In the genomic region with DNA sequence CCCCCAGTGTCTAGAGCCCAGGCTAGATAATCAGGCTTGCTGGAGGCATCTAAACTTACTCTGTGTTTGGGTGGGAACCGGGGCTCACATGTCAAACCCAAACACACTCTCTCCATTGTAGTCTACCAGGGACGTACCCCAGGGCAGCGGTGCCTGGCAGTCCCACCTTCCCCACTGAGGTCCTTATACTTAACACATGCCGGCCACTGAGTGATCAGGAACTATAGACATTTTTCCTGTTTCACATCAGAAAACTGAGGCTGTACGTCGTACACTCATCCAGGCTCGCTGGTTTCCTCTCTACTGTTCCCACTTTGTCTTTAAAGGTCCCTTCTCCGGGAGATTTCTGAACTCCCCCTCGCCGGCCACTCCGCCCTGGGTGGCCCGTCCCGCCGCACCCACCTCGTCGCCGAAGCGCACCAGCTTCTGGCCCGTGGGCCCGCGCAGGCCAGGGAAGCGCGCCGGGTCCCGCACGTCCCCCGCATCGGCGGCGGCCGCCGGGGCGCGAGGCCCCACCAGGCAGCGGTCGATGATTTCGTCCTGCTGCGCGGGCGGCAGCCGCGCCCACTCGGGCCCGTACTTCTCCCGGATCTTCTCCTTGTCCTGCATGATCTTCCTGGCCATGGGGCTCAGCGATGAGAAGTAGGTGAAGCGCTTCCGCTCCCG, we compare ENCODE assay signal across 8 mouse cellular contexts. TPM values are rescaled to one million over a fixed set of nuclear protein-coding genes. Genes with fewer than 3 reads are reported as not detected.
DNase-seq lines count a peak whose midpoint lies in the region; ATAC-seq and TF ChIP-seq lines count a peak whose summit lies in the region.

No protein-coding gene starts in this region.

- H3K9me3 ChIP-seq in G1E (replicated peaks): no peaks in the 10 kb centered on the region
- H3K9me3 ChIP-seq in embryonic facial prominence, embryonic 14.5 days (ENCODE audit: control insufficient read depth, low read length): no peaks in the 10 kb centered on the region
- no peaks in the 10 kb centered on the region for H3K9me3 ChIP-seq in hindbrain, embryonic 16.5 days (ENCODE audit: control insufficient read depth, low read length)
- no peaks in the 10 kb centered on the region for H3K9me3 ChIP-seq in midbrain, embryonic 12.5 days

- H3K36me3 ChIP-seq in kidney, adult 2 months (ENCODE audit: control insufficient read depth, insufficient read depth, low read length): no peaks in the 10 kb centered on the region
- peaks cover 29% of the 10 kb centered on the region for H3K36me3 ChIP-seq in G1E (replicated peaks)
- H3K36me3 ChIP-seq in embryonic facial prominence, embryonic 14.5 days (ENCODE audit: control insufficient read depth, insufficient read depth, low read length): no peaks in the 10 kb centered on the region
- H3K36me3 ChIP-seq in hindbrain, embryonic 16.5 days (ENCODE audit: control insufficient read depth, insufficient read depth, low read length): no peaks in the 10 kb centered on the region
- no peaks in the 10 kb centered on the region for H3K36me3 ChIP-seq in midbrain, embryonic 12.5 days

- under 1% methylated on average over 49 of the region's 49 CpGs for WGBS in kidney, adult 2 months
- under 1% methylated on average over 32 of the region's 49 CpGs for WGBS in embryonic facial prominence, embryonic 14.5 days
- WGBS in hindbrain, embryonic 16.5 days: under 1% methylated on average over 37 of the region's 49 CpGs
- WGBS in midbrain, embryonic 12.5 days: under 1% methylated on average over 49 of the region's 49 CpGs

- no peak for TF ChIP-seq CTCF in kidney, adult 2 months (conservative IDR thresholded peaks at IDR 0.05; ENCODE audit: insufficient read depth, insufficient read length, low read depth, low read length)
- TF ChIP-seq CTCF in G1E (IDR thresholded peaks at IDR 0.05; ENCODE audit: low read depth, low read length): no peak

- no peak for TF ChIP-seq POLR2A in kidney, adult 2 months (IDR thresholded peaks at IDR 0.05; ENCODE audit: low read depth, low read length)

- no peak for DNase-seq in kidney, adult 2 months
- no peak for DNase-seq in kidney, postnatal 25 days
- DNase-seq in G1E (ENCODE audit: low spot score): peak; percentile 18
- no peak for DNase-seq in embryonic facial prominence, embryonic 14.5 days (ENCODE audit: low spot score)
- no peak for DNase-seq in layer of hippocampus, postnatal 25 days (ENCODE audit: extremely low spot score in 1 of 2, low spot score in 1 of 2)
- DNase-seq in spleen, postnatal 36 days (ENCODE audit: low spot score in 2 of 2): no peak

- 0 out of 2 replicates have a peak, but pooled peaks have one; percentile 15 for ATAC-seq in G1E (ENCODE audit: extremely low read depth, insufficient number of reproducible peaks, low FRiP score, poor library complexity, severe bottlenecking)
- peak; percentile 58 for ATAC-seq in embryonic facial prominence, embryonic 14.5 days (ENCODE audit: low read depth)
- peak; percentile 37; the same call in 1 of the 2 replicates for ATAC-seq in hindbrain, embryonic 16.5 days
- ATAC-seq in midbrain, embryonic 12.5 days (ENCODE audit: low FRiP score, low read depth): peak; percentile 66

- peak overlapping the region; percentile 69 for H3K4me2 ChIP-seq in embryonic facial prominence, embryonic 14.5 days (ENCODE audit: low read depth, low read length)
- peak overlapping the region; percentile 90 for H3K4me2 ChIP-seq in hindbrain, embryonic 16.5 days (ENCODE audit: low read length)
- H3K4me2 ChIP-seq in midbrain, embryonic 12.5 days (replicated peaks): peak overlapping the region; percentile 72

- H3K27me3 ChIP-seq in kidney, adult 2 months (replicated peaks; ENCODE audit: control insufficient read depth, insufficient read depth, low read length): no peaks in the 10 kb centered on the region
- H3K27me3 ChIP-seq in G1E (ENCODE audit: insufficient read depth, low read length): peaks cover 13% of the 10 kb centered on the region; the same call in 1 of the 2 replicates
- no peaks in the 10 kb centered on the region for H3K27me3 ChIP-seq in embryonic facial prominence, embryonic 14.5 days (replicated peaks; ENCODE audit: control insufficient read depth, insufficient read depth, low read length)
- H3K27me3 ChIP-seq in hindbrain, embryonic 16.5 days (replicated peaks; ENCODE audit: control insufficient read depth, insufficient read depth, low read length): no peaks in the 10 kb centered on the region
- H3K27me3 ChIP-seq in midbrain, embryonic 12.5 days: no peaks in the 10 kb centered on the region

- peak overlapping the region; percentile 4 for H3K27ac ChIP-seq in kidney, adult 2 months (ENCODE audit: insufficient read depth, low read depth, low read length)
- H3K27ac ChIP-seq in embryonic facial prominence, embryonic 14.5 days (replicated peaks; ENCODE audit: low read depth, low read length): peak overlapping the region; percentile 94
- H3K27ac ChIP-seq in hindbrain, embryonic 16.5 days (ENCODE audit: low read depth, low read length): peak overlapping the region; percentile 92
- peak overlapping the region; percentile 84 for H3K27ac ChIP-seq in midbrain, embryonic 12.5 days (replicated peaks)

- peak overlapping the region; percentile 62 for H3K4me3 ChIP-seq in kidney, adult 2 months (ENCODE audit: insufficient read depth, low read depth, low read length)
- peak overlapping the region; percentile 84 for H3K4me3 ChIP-seq in G1E (ENCODE audit: low read depth, low read length)
- peak overlapping the region; percentile 89 for H3K4me3 ChIP-seq in embryonic facial prominence, embryonic 14.5 days (ENCODE audit: low read depth, low read length)
- H3K4me3 ChIP-seq in hindbrain, embryonic 16.5 days (ENCODE audit: low read length): peak overlapping the region; percentile 96
- H3K4me3 ChIP-seq in midbrain, embryonic 12.5 days: peak overlapping the region; percentile 86

- H3K4me1 ChIP-seq in kidney, adult 2 months (ENCODE audit: control insufficient read depth, insufficient read depth, low read length): peaks cover 14% of the 10 kb centered on the region; the same call in 1 of the 2 replicates
- H3K4me1 ChIP-seq in G1E (ENCODE audit: insufficient read depth, low read depth, low read length): peaks cover 39% of the 10 kb centered on the region
- H3K4me1 ChIP-seq in embryonic facial prominence, embryonic 14.5 days (ENCODE audit: control insufficient read depth, insufficient read depth, low read length): peaks cover 41% of the 10 kb centered on the region
- peaks cover 46% of the 10 kb centered on the region for H3K4me1 ChIP-seq in hindbrain, embryonic 16.5 days (ENCODE audit: control insufficient read depth, insufficient read depth, low read depth, low read length)
- H3K4me1 ChIP-seq in midbrain, embryonic 12.5 days: peaks cover 40% of the 10 kb centered on the region

- peak overlapping the region; percentile 95 for H3K9ac ChIP-seq in embryonic facial prominence, embryonic 14.5 days (ENCODE audit: low read depth, low read length)
- H3K9ac ChIP-seq in hindbrain, embryonic 16.5 days (ENCODE audit: low read depth, low read length): peak overlapping the region; percentile 93
- peak overlapping the region; percentile 87 for H3K9ac ChIP-seq in midbrain, embryonic 12.5 days (replicated peaks)

RNA-seq across cellular contexts. Expression of a gene that starts 0.6 kb away (rescaled TPM):
- polyA plus RNA-seq in kidney, adult 2 months (2012; rRNA removed): 44.4 and 47.9 TPM in 2 replicates
- total RNA-seq in G1E (2014; fragmentation: Nextera tagmentation): 26.9 and 27.9 TPM in 2 replicates
- 5.8 and 7.2 TPM in 2 replicates for total RNA-seq in G1E (2017)
- 16.8 and 20.3 TPM in 2 replicates for polyA plus RNA-seq in G1E (2012)
- 45.5 and 46.4 TPM in 2 replicates for polyA plus RNA-seq in embryonic facial prominence, embryonic 14.5 days (2014; fragmentation: Nextera tagmentation; extraction: Ambion mirVana)
- polyA plus RNA-seq in hindbrain, embryonic 16.5 days (2015; fragmentation: Nextera tagmentation; extraction: Ambion mirVana): 17.0 and 23.2 TPM in 2 replicates
- polyA plus RNA-seq in midbrain, embryonic 12.5 days (2016; fragmentation: Nextera tagmentation; extraction: Ambion mirVana): 22.3 and 23.5 TPM in 2 replicates
- total RNA-seq in layer of hippocampus, postnatal 25 days (2021): 10 to 100 TPM; 83.2 to 86.9 TPM

RNA-seq across cellular contexts. Expression of a gene that starts 59.2 kb away (rescaled TPM):
- 9.4 and 11.8 TPM in 2 replicates for polyA plus RNA-seq in kidney, adult 2 months (2012; rRNA removed)
- 26.2 and 35.1 TPM in 2 replicates for total RNA-seq in G1E (2014; fragmentation: Nextera tagmentation)
- 30.4 and 35.5 TPM in 2 replicates for total RNA-seq in G1E (2017)
- 6.8 and 9.2 TPM in 2 replicates for polyA plus RNA-seq in G1E (2012)
- polyA plus RNA-seq in embryonic facial prominence, embryonic 14.5 days (2014; fragmentation: Nextera tagmentation; extraction: Ambion mirVana): 47.9 and 49.4 TPM in 2 replicates
- 61.6 and 62.4 TPM in 2 replicates for polyA plus RNA-seq in hindbrain, embryonic 16.5 days (2015; fragmentation: Nextera tagmentation; extraction: Ambion mirVana)
- 66.6 and 67.8 TPM in 2 replicates for polyA plus RNA-seq in midbrain, embryonic 12.5 days (2016; fragmentation: Nextera tagmentation; extraction: Ambion mirVana)
- 10 to 100 TPM; 40.7 to 54.6 TPM for total RNA-seq in layer of hippocampus, postnatal 25 days (2021)

RNA-seq across cellular contexts. Expression of a gene that starts 59.4 kb away (rescaled TPM):
- polyA plus RNA-seq in kidney, adult 2 months (2012; rRNA removed): 8.8 and 13.9 TPM in 2 replicates
- 12.4 and 26.0 TPM in 2 replicates for total RNA-seq in G1E (2014; fragmentation: Nextera tagmentation)
- total RNA-seq in G1E (2017): 4.2 and 5.0 TPM in 2 replicates
- 22.0 and 22.9 TPM in 2 replicates for polyA plus RNA-seq in G1E (2012)
- polyA plus RNA-seq in embryonic facial prominence, embryonic 14.5 days (2014; fragmentation: Nextera tagmentation; extraction: Ambion mirVana): 16.1 and 20.0 TPM in 2 replicates
- polyA plus RNA-seq in hindbrain, embryonic 16.5 days (2015; fragmentation: Nextera tagmentation; extraction: Ambion mirVana): 32.1 and 33.6 TPM in 2 replicates
- polyA plus RNA-seq in midbrain, embryonic 12.5 days (2016; fragmentation: Nextera tagmentation; extraction: Ambion mirVana): 36.2 and 38.3 TPM in 2 replicates
- 10 to 100 TPM; 10.4 to 13.5 TPM for total RNA-seq in layer of hippocampus, postnatal 25 days (2021)

Comparison
In these comparisons a context has a peak if more than half of its experiments do, and no peak if none do; other contexts are left out.
1. H3K27ac ChIP-seq: peak in every context shown above with its lines; median percentile 94 in embryonic facial prominence, embryonic 14.5 days; 92 in hindbrain, embryonic 16.5 days; 84 in midbrain, embryonic 12.5 days; 4 in kidney, adult 2 months.
2. ATAC-seq: peak in every context shown above with its lines; median percentile 66 in midbrain, embryonic 12.5 days; 58 in embryonic facial prominence, embryonic 14.5 days; 37 in hindbrain, embryonic 16.5 days; 15 in G1E.